Mouse (Mus musculus): ENCODE measurements at regions not wholly inside any gene's neighbourhood (a gene's known extent, or its start where the extent isn't known, plus 50 kb on each side); places are given as distances from the start of the nearest gene placed in this dataset.

DNA sequence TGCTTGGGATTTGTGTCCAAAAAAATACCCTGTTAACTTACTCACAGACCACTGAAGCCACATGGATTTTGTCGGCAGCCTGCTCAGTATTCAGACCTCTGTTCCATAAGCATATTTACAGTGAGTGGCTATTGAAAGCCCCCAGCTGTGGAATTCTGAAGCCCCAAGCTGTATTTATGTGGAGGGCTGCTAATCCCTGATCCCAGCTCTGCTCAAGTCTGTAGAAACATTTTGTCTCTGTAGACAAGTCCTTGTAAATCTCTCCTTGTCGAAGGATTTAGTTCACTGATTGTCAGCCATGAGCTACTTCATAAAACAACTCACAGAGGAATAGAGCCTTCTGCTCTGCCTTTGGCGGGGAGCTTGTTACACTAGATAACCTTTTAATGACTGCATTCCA lies 207.8 kb upstream of the Rag2 start:
- TF ChIP-seq CTCF (IDR thresholded peaks at IDR 0.05) (no peak), EP300 (IDR thresholded peaks at IDR 0.05) (no peak)
